23 mouse cellular contexts compared by ENCODE assay signal in the genomic region with DNA sequence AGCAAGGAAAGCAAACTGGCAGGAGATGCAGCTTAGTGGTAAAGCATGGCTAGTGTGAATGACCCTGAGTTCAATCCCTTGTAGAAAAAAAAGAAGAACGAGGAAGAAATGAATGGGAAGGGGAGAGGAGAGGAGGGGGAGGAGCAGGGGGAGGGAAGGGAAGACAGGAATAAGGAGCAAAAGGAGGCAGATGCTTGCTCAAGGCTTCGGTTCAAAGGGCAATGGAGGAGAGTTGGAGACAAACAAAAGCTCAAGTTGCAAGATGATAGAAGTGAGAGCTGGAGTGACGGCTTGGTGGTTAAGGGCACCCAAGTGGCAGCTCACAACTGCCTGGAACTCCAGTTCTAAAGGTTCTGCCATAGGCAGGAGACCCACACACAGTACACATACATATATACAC. TPM values are rescaled to one million over a fixed set of nuclear protein-coding genes. Genes with fewer than 3 reads are reported as not detected.
"Had no signal": no experiment of that assay in that cellular context is flagged by ENCODE, and none has a peak within 500 bp of the region (broad histone marks: within the 10 kb centered on the region; RNA-seq: fewer than 3 reads in every experiment).

No protein-coding gene starts in this region.

- ATAC-seq: forebrain, embryonic 13.5 days; forebrain, embryonic 14.5 days; forebrain, embryonic 15.5 days; forebrain, embryonic 16.5 days; forebrain, postnatal 0 days had no signal

- DNase-seq: cerebellum, adult 8-10 months; cerebellum, adult 9-10 months; cerebellum, adult 9-11 months; cerebellum, postnatal 10 days; cerebellum, postnatal 14 days; cerebellum, postnatal 25 days; embryo, embryonic 11 days; forebrain, postnatal 0 days; gastrocnemius, adult 2 months; gastrocnemius, postnatal 10 days; gastrocnemius, postnatal 14 days; gastrocnemius, postnatal 25 days; gastrocnemius, postnatal 36 days; heart, adult 18-20 months; heart, adult 2 months had no signal

RNA-seq across cellular contexts. Expression of a gene that starts 9.3 kb away (rescaled TPM):
- total RNA-seq: common myeloid progenitor, adult 5-6 weeks; gastrocnemius, adult 2 months; gastrocnemius, adult 8-10 months; gastrocnemius, postnatal 25 days; gastrocnemius, postnatal 36 days; granulocyte monocyte progenitor cell, adult 5-6 weeks; heart, adult 2 months; heart, adult 8-10 months had no signal
